Mouse (Mus musculus) intestine, embryonic 15.5 days (tissue): ENCODE measurements around the gene Spats2l. TPM values are rescaled to one million over a fixed set of nuclear protein-coding genes. Genes with fewer than 3 reads are reported as not detected.
A peak's percentile ranks its signal among the peaks of the same experiment; 100 is the strongest.

Experiments used
- ATAC-seq: fragments of 200-750 bp; cut with Nextera tagmentation; 2 replicates; pipeline ENCODE4 v1.8.0; 2017; ENCODE audit warnings: moderate TSS enrichment, moderate library complexity
- H3K27ac ChIP-seq: fragments of 300-500 bp; sonication (generic); 2 replicates; pipeline ENCODE4 v1.5.1; 2015; ENCODE audit warnings: mild to moderate bottlenecking, inconsistent platforms
- H3K27me3 ChIP-seq: fragments of 300-500 bp; sonication (generic); replicated peaks from 2 replicates; pipeline ENCODE4 v1.6.1; 2015; ENCODE audit warnings: inconsistent platforms
- H3K36me3 ChIP-seq: fragments of 300-500 bp; sonication (generic); 2 replicates; pipeline ENCODE4 v1.6.1; 2015; ENCODE audit warnings: inconsistent platforms
- H3K4me1 ChIP-seq: fragments of 300-500 bp; sonication (generic); replicated peaks from 2 replicates; pipeline ENCODE4 v1.6.1; 2015; ENCODE audit warnings: inconsistent platforms
- H3K4me2 ChIP-seq: fragments of 300-500 bp; sonication (generic); replicated peaks from 2 replicates; pipeline ENCODE4 v1.6.1; 2015; ENCODE audit warnings: mild to moderate bottlenecking, inconsistent platforms
- H3K4me3 ChIP-seq: fragments of 300-500 bp; sonication (generic); replicated peaks from 2 replicates; pipeline ENCODE4 v1.5.1; 2015; ENCODE audit warnings: inconsistent platforms
- H3K9ac ChIP-seq: fragments of 300-500 bp; sonication (generic); 2 replicates; pipeline ENCODE4 v1.6.1; 2015; ENCODE audit warnings: inconsistent platforms
- H3K9me3 ChIP-seq: fragments of 300-500 bp; sonication (generic); 2 replicates; pipeline ENCODE4 v1.6.1; 2016; ENCODE audit warnings: inconsistent platforms
- WGBS: fragments of 180-500 bp; shearing (Covaris S2); methylation state at CpG from one replicate; pipeline ENCODE4 v1.1.7; 2015; 5-methylcytosine and 5-hydroxymethylcytosine counted together
- polyA plus RNA-seq: library from polyadenylated mRNA; unstranded; fragments of >200 nt; fragmentation: Nextera tagmentation; extraction: Ambion mirVana; gene quantifications from 2 replicates; pipeline ENCODE4 v1.2.1, GENCODE M21; 2015

Spats2l gene
- polyA plus RNA-seq, 1 experiment from 2014 or later = 70.9 TPM

- Histone ChIP-seq H3K27me3 (no peaks in the 10 kb centered on the region), H3K4me3 (no peak overlapping the region), H3K36me3 (no peaks in the 10 kb centered on the region), H3K4me2 (no peak overlapping the region), H3K27ac (no peak overlapping the region), H3K9ac (no peak overlapping the region), H3K4me1 (no peaks in the 10 kb centered on the region), H3K9me3 (no peaks in the 10 kb centered on the region)
- 43% methylated on average over 7 of the region's 7 CpGs for WGBS
- ATAC-seq = no peak
Observed at GRCm38 (mm10) chr1:57835128-57835527, 61.2 kb downstream of the Spats2l start.

DNA sequence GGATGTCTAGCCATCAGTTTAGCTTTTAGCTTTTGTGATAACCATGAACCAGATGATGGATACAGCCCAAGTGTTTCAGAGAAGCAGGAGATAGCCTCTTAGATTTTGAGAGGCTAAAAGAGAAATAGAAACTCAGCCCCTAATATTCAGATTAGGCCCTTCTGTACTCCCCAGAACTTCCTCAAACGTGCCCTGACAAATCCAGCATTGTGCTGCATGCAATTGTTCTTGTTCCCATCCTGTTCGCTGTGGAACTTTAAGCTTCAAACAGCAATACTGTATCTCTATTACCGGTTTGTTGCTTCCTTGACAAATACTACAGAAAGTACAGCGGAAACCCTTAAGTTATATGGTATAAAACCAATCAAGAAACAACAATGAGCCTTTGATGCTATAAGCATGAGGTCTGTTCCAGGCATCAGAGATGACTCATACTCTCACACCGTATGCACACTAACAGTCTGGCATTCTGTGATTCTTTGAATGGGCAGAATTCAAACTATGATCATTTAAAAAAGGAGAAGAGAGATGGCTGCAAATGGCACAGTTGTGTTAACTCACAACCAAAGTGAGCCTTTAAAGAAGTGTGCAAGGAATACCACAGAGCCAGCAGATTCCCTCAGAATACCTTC lies 62.8 kb downstream of the Spats2l start:
- H3K4me3 ChIP-seq = no peak overlapping the region
- no peaks in the 10 kb centered on the region for H3K4me1 ChIP-seq
- no peak for ATAC-seq
- H3K36me3 ChIP-seq = no peaks in the 10 kb centered on the region
- H3K9ac ChIP-seq = no peak overlapping the region
- no peaks in the 10 kb centered on the region for H3K9me3 ChIP-seq
- H3K27me3 ChIP-seq = no peaks in the 10 kb centered on the region
- no peak overlapping the region for H3K4me2 ChIP-seq
- 78% methylated on average over 5 of the region's 5 CpGs for WGBS
- no peak overlapping the region for H3K27ac ChIP-seq

DNA sequence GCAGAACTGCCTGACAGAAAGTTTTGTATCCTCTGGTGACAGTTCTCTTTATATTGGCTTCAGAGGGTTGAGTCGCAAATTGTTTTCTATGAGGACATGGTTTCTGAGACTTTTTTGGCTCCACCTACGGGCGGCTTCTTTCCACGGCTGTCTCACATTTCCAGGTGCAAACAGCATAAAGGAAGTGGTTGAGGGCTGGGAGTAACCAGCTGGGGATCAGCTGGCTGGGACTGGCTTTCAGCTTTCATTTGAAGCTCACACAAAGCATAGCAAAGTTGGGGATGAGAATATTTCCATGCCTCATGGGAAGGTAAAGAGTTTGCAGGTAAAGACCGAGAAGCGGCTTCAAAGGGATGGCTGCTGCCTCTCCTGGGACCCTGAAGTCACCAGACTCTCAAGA lies 65.9 kb downstream of the Spats2l start:
- Histone ChIP-seq H3K9ac (no peak overlapping the region), H3K4me3 (no peak overlapping the region), H3K4me2 (no peak overlapping the region), H3K9me3 (no peaks in the 10 kb centered on the region), H3K27ac (no peak overlapping the region), H3K27me3 (no peaks in the 10 kb centered on the region), H3K36me3 (no peaks in the 10 kb centered on the region), H3K4me1 (peaks cover 5% of the 10 kb centered on the region; the same call in 1 of the 2 replicates)
- ATAC-seq = no peak
- 77% methylated on average over 6 of the region's 6 CpGs for WGBS

DNA sequence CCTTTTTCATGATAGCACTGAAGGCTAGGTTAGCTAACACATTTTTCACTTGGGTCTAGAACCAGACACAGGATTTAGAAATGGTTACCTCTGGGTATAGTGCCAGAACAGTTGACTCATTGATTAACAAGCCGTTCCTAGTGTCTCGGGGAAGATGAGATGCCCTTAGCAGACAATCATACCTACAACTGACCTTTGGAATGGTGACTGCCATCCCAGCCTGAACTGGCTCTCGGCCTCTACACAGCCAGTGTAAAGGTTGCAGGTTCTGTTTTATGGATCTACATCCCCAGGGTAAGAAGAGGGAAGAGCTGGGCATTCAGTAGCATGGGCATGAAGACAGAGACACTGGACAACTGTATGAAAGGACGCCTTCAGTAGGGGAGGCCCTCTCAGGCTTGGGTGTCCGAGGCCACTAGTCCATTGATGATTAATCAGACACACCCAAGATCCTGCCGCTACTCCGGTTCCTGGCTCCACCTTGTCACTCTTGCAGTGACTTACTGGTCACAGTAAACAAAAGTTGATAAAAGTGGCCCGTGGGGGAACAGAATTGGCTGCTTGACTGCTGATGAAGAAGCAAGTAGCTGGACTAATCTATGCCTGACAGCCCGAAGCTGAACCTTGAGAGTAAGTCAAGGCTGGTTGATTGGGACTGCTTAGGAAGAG lies 71.2 kb downstream of the Spats2l start:
- peaks cover 5% of the 10 kb centered on the region; the same call in 1 of the 2 replicates for H3K4me1 ChIP-seq
- no peak overlapping the region for H3K4me2 ChIP-seq
- no peak overlapping the region for H3K9ac ChIP-seq
- no peaks in the 10 kb centered on the region for H3K9me3 ChIP-seq
- H3K4me3 ChIP-seq = no peak overlapping the region
- H3K27me3 ChIP-seq = no peaks in the 10 kb centered on the region
- WGBS = 56% methylated on average over 9 of the region's 9 CpGs
- H3K36me3 ChIP-seq = no peaks in the 10 kb centered on the region
- H3K27ac ChIP-seq = no peak overlapping the region
- ATAC-seq = peak; percentile 83

DNA sequence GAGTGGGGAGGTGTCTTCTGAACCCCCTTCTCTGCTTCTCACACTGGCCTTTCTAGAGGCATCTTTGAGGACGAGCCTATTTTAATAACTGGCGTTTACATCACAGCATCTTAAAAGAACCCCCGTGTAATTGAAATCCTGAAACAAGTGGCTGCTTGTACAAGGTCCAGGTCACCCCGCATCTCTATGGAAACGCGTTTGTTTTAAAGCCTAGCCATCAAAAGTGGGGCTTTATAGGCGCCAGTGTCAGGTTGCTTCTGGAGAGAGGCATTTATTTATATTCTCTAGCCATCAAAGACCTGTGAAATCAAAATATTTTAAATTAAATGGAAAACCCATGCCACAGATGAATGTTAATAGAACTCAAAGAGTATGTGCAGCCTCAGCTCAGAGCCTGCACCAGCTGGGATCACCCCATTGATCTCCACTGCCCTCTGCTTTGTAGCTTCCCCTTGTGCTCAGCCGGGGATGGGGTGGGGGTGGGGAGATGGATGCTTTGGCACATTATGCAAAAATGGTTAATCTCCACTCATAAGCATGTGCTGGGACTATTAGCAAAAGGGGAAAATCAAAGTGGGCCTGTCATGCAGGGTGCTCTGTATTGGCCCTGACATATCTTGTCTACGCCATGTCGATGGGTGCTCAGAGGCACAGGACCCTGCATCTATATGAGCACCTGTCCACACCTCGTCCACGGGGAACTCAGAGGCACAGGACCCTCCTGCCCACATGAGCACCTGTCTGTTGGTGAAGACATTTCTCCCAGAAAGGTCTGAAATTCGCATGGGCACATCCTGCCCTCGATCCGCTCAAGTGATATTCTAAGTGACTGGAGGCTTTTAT lies 73.1 kb downstream of the Spats2l start:
- Histone ChIP-seq H3K36me3 (no peaks in the 10 kb centered on the region), H3K4me3 (no peak overlapping the region), H3K27me3 (no peaks in the 10 kb centered on the region), H3K4me2 (no peak overlapping the region), H3K27ac (no peak overlapping the region), H3K9ac (no peak overlapping the region), H3K9me3 (no peaks in the 10 kb centered on the region), H3K4me1 (peaks cover 8% of the 10 kb centered on the region; the same call in 1 of the 2 replicates)
- ATAC-seq = no peak
- WGBS = 63% methylated on average over 15 of the region's 15 CpGs

- Histone ChIP-seq H3K4me2 (no peak overlapping the region), H3K4me1 (0 out of 2 replicates have a peak, but pooled peaks cover 5% of the 10 kb centered on the region), H3K9ac (no peak overlapping the region), H3K27me3 (no peaks in the 10 kb centered on the region), H3K27ac (no peak overlapping the region), H3K36me3 (no peaks in the 10 kb centered on the region), H3K9me3 (no peaks in the 10 kb centered on the region), H3K4me3 (no peak overlapping the region)
- no peak for ATAC-seq
- 82% methylated on average over 4 of the region's 4 CpGs for WGBS
Observed at GRCm38 (mm10) chr1:57849087-57849486, 75.1 kb downstream of the Spats2l start.

DNA sequence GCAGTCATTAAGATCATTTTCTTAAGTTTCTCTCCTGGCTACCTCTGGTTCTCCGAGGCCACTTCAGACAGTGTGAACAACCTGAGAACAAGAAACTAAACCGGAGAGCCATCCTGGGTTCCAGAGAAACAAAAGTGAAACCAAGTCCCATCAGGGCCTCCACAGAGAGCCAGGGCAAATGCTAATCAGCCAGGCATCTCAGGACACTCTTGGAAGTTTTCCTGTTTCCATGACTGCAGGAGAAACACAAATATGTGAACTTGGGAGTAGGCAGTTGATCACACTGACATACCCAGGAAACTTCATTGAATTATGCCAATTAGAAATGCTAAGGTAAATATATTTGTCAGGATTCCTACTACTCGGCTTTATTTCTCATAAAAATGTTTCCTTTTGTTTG lies 76.0 kb downstream of the Spats2l start:
- no peak overlapping the region for H3K9ac ChIP-seq
- no peaks in the 10 kb centered on the region for H3K9me3 ChIP-seq
- no peak overlapping the region for H3K4me3 ChIP-seq
- no peak overlapping the region for H3K27ac ChIP-seq
- H3K36me3 ChIP-seq = no peaks in the 10 kb centered on the region
- no peaks in the 10 kb centered on the region for H3K27me3 ChIP-seq
- WGBS = 61% methylated on average over 3 of the region's 3 CpGs
- no peak for ATAC-seq
- no peak overlapping the region for H3K4me2 ChIP-seq
- H3K4me1 ChIP-seq = 0 out of 2 replicates have a peak, but pooled peaks cover 5% of the 10 kb centered on the region

DNA sequence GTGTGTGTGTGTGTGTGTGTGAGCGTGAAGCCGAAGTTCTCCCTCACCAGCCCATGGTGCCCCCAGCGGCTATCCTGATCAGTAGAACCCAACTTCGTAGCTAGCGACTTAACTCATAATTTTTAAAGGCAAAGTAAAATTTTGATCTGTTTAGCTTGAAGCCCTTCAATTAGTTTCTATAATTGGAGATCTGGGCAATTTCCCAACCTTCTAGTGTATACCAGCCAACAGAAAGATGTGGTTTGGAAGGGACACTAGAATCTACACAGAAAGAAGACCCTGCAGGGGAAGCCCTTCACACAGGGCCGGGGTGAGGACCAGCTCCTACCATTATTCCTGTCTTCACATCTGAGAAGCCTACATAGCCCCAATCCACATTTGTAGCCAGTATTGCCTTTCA lies 77.9 kb downstream of the Spats2l start:
- no peak overlapping the region for H3K27ac ChIP-seq
- no peak overlapping the region for H3K4me3 ChIP-seq
- no peak for ATAC-seq
- H3K27me3 ChIP-seq = no peaks in the 10 kb centered on the region
- H3K9me3 ChIP-seq = no peaks in the 10 kb centered on the region
- 89% methylated on average over 6 of the region's 6 CpGs for WGBS
- 0 out of 2 replicates have a peak overlapping the region, but pooled peaks have one; percentile 28 for H3K4me2 ChIP-seq
- no peak overlapping the region for H3K9ac ChIP-seq
- H3K36me3 ChIP-seq = 0 out of 2 replicates have a peak, but pooled peaks cover 2% of the 10 kb centered on the region
- H3K4me1 ChIP-seq = 0 out of 2 replicates have a peak, but pooled peaks cover 5% of the 10 kb centered on the region

DNA sequence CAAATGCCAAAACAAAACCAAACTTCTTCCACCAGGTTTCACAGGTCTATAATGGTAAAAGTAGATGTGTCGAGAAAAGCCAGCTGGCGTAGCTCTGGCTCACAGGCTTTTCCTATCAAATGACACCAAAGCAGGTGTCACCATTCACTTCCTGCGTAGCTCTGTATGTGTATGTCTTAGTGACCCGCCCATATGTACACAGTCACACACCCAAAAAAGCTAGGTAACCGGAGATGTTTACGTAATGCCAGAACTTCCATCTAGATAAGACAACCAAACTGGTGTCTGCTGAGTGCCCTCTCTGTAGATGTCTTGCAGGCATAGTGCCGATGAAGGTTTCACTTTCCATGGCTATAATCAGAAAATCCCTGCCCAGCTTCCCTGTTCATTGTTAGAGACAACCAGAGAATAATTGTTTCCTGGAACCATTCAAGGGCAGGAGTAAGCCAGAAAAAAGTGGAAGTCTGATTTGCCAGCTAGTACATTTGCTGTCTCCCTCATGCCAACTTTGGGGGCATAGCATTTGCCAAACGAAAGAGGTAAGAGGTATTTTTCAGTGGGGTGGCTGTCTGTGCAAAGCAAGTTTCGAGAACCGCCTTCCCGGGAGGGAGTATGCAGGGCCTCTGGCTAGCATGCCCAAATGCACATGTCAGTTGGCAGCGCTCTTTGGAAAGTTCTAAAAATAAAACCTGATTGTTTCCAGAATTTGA lies 78.8 kb downstream of the Spats2l start:
- Histone ChIP-seq H3K9ac (no peak overlapping the region), H3K4me3 (no peak overlapping the region), H3K27ac (no peak overlapping the region)

GRCm38 (mm10) chr1:57857799-57858198 lies 83.8 kb downstream of the Spats2l start:
- H3K4me3 ChIP-seq = no peak overlapping the region
- H3K9ac ChIP-seq = no peak overlapping the region
- H3K4me1 ChIP-seq = no peaks in the 10 kb centered on the region
- H3K4me2 ChIP-seq = no peak overlapping the region
- no peak for ATAC-seq
- H3K9me3 ChIP-seq = no peaks in the 10 kb centered on the region
- 70% methylated on average over 5 of the region's 5 CpGs for WGBS
- H3K36me3 ChIP-seq = 0 out of 2 replicates have a peak, but pooled peaks cover 2% of the 10 kb centered on the region
- no peak overlapping the region for H3K27ac ChIP-seq
- H3K27me3 ChIP-seq = no peaks in the 10 kb centered on the region

More for the DNA sequence above, 78.8 kb downstream of the Spats2l start:
- H3K4me2 ChIP-seq = peak overlapping the region; percentile 28; the same call in 1 of the 2 replicates
- ATAC-seq = peak; percentile 85
- H3K36me3 ChIP-seq = 0 out of 2 replicates have a peak, but pooled peaks cover 2% of the 10 kb centered on the region
- no peaks in the 10 kb centered on the region for H3K27me3 ChIP-seq
- H3K4me1 ChIP-seq = 0 out of 2 replicates have a peak, but pooled peaks cover 5% of the 10 kb centered on the region
- whole genome bisulfite sequencing = 52% methylated on average over 12 of the region's 12 CpGs
- no peaks in the 10 kb centered on the region for H3K9me3 ChIP-seq

DNA sequence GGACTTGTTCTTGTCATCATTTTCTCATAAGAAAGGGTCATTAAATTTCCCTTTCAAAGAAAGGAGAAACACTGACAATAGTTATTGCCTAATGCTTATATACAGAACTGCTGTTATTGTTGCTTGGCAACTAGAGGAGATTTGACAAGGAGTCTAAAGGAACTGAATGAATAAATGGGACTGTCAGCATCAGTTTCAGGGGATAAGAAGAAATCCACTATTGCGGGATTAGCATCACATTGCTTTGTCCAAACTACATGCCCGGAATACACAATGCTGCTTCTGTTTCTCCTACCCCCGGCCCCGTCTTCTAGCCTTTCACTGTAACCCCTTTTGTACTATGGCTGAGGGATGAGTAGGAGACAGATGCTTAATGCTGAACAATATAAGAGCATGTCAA lies 88.1 kb downstream of the Spats2l start:
- H3K4me1 ChIP-seq = no peaks in the 10 kb centered on the region
- no peak overlapping the region for H3K9ac ChIP-seq
- H3K4me2 ChIP-seq = no peak overlapping the region
- no peaks in the 10 kb centered on the region for H3K9me3 ChIP-seq
- 86% methylated on average over 4 of the region's 4 CpGs for WGBS
- H3K4me3 ChIP-seq = no peak overlapping the region
- H3K27ac ChIP-seq = no peak overlapping the region
- no peak for ATAC-seq
- no peaks in the 10 kb centered on the region for H3K36me3 ChIP-seq
- H3K27me3 ChIP-seq = no peaks in the 10 kb centered on the region

- H3K9me3 ChIP-seq = no peaks in the 10 kb centered on the region
- WGBS = 50% methylated on average over 13 of the region's 13 CpGs
- no peak overlapping the region for H3K4me3 ChIP-seq
- 0 out of 2 replicates have a peak, but pooled peaks cover 4% of the 10 kb centered on the region for H3K4me1 ChIP-seq
- H3K27me3 ChIP-seq = no peaks in the 10 kb centered on the region
- no peak overlapping the region for H3K27ac ChIP-seq
- no peak for ATAC-seq
- no peak overlapping the region for H3K4me2 ChIP-seq
- H3K36me3 ChIP-seq = no peaks in the 10 kb centered on the region
- H3K9ac ChIP-seq = no peak overlapping the region
Observed at GRCm38 (mm10) chr1:57868651-57869050, 94.7 kb downstream of the Spats2l start.
